Mouse (Mus musculus) layer of hippocampus, adult 18-20 months (tissue): ENCODE measurements around the gene Zfyve28. TPM values are rescaled to one million over a fixed set of nuclear protein-coding genes. Genes with fewer than 3 reads are reported as not detected.

Experiments used
- DNase-seq, 2 experiments: peaks; one replicate each; pipeline ENCODE4 v3.0.0; 2022; ENCODE audit warnings: low spot score in 2 of 2
- total RNA-seq, 2 experiments: library from RNA; stranded (reverse); gene quantifications; 2 replicates each; pipeline ENCODE4 v1.2.3; 2021

Gene Zfyve28
- total RNA-seq, 2 experiments from 2014 or later = 30.8 to 32.0 TPM

DNA sequence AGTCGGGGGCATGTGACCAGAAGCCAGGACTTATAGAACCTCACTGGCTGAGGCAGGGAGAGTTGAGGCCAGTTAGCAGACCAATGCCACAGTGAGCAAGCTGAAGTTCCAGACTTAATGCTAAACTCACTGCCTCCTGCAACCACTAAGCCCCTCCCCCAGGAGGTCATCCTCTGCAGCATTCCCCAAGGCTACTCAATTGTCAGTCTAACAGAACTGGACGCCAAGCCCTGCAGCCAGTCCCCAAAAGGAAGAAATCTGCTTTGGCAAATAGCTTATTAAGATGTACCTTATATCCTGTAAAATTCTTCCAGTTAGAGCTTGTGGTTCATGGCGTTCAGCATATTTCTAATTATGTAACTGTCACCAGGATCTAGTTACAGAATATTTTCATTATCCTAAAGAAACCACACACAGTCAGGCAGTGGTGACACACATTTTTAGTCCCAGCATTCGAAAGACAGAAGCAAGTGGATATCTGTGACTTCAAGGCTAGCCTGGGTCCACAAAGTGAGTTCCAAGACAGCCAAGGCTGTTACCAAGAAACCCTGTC is 35.2 kb downstream of the Zfyve28 start:
- no peak for DNase-seq

- peak in 1 of 2 experiments; percentile 70 for DNase-seq
These were observed 35.8 kb downstream of the Zfyve28 start for GRCm38 (mm10) chr5:34252307-34252966.

DNA sequence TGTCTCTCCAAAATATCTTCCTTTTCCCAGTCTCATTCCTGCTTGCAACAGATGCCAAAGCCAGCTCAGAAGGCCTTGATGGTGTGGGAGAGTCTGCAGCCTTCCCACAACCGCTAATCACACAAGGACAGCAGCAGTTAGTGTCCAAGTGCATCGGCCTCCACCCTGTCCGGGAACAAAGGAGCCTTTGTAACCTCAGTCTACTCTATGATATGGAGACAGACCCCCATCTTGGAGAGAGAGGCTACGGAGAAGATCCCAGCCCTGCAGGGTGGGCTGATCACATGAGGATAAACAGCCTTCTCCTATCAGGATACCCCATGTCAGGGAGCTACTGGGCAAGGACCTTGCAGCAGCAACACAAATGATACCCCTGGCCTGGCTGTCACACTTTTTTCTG is 36.5 kb downstream of the Zfyve28 start:
- DNase-seq = no peak

- DNase-seq = no peak
These were observed 38.2 kb downstream of the Zfyve28 start for GRCm38 (mm10) chr5:34250090-34250489.

GRCm38 (mm10) chr5:34249132-34249531 is 39.1 kb downstream of the Zfyve28 start:
- DNase-seq = no peak

DNA sequence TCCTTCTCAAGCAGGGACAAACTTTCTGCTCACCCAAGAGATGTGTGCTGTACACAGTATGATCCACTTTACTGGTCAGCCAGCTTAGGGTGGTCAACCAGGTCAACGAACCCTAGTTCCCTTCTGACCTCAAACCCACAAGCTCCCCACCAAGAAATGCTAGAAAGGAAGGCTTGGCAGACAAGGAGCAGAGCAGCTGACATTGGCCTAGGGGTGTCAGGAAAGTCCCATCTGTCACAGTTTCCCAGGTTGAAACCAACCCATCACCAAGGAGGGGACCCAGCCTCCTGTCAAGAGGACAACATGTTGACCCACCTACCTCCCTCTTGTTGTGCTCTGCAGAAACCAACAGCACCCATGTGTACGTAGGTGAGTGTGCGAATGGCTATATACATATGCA is 41.8 kb downstream of the Zfyve28 start:
- DNase-seq = no peak

DNA sequence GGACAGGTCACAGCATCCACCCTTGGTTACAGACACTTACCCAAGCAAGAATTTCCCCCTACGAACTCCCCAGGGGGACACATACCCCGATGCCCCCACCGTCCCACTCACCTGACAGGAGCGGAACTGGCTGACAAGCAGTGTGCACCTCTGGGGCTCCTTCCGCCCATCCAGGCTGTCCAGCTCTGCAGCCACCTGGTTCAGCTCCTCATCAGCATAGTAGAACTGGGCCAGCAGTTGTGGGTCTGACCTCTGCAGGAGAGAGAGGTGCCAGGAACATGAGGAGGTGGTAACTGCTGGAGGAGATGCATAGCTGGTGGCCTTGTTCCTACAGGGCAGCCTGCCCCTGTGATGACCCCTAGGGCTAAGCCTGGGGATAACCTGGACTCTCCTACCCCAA is 45.2 kb downstream of the Zfyve28 start:
- no peak for DNase-seq

- peak; percentile 76 to 84 for DNase-seq
These were observed 45.9 kb downstream of the Zfyve28 start for GRCm38 (mm10) chr5:34242224-34242963.

DNA sequence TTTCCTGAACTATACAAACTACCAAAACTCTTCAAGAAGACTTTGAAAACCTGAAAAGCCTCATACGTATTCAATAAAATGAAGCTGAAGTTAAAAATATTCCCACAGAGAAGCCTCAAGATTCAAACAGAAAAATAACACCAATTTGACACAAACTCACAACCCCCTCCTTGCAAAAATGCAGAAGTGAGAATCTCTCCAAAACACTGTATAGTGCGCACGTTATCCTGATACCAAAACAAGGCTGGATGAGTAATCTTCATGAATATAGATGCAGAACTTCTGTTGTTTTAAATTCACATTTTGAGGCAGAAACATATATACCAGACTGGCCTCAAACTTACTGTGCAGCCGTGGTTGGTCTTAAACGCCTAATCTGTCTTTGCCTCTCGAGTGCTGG is 49.8 kb downstream of the Zfyve28 start:
- no peak for DNase-seq

DNA sequence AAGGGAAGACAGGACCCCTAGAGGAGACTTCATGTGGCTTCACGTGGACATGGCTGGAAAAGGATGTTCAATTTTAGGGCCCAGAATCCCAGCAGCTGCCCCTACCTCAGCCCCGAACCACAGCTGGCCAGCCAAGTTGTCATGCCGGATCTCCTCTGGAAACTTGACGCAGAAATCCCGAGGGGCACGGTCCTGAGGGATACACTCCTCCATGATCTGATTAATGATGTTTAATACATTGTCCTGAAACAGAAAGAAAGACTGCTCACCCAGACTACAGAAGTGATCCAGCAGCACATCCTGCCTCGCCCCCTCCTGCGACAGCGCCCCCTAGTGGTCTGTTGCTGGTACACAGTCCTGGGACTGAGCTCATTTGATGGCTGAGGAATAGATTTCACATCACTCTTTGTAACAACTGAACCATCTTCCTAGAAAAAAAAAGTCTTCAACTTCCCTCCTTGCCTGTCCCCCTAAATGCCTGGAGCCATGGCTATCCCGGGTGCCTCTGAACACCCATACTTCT is 52.3 kb downstream of the Zfyve28 start:
- no peak for DNase-seq

GRCm38 (mm10) chr5:34235056-34235455 is 53.2 kb downstream of the Zfyve28 start:
- DNase-seq = no peak

GRCm38 (mm10) chr5:34233221-34233515 is 55.1 kb downstream of the Zfyve28 start:
- DNase-seq = no peak

DNA sequence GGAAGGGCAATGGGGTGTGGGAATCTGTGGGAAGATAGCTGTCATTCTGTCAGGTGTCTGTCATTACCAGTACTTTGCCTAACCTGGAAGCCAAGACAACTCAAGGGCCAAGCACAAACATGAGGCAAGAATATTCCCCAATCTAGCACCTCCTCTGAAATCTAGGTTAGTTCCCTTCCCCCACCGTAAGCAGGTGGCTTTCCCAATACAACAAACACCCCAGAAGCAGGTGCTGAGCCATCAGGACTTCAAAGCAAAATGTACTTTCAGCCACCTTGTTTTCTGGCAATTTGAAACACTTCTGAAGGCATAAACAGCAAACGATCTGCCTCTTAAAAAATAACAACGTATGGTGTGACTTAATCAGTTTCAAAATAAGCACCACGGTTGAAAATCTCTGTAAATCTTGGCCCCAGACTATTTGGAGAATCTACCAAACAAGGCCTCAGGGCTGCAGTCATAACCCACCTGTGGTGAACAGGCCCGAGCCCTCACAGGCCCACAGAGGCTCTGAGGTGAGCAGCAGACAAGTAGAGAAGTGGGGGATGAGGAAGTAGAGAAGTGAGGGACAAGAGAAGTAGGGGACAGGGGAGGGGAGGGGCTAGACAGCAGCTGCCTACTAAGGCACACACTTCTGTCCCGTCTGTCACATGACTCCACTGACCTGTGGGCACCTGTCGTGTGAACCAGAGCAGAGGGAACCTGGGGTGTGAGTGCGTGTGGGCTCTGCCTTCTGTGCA is 55.6 kb downstream of the Zfyve28 start:
- DNase-seq = no peak

GRCm38 (mm10) chr5:34231901-34232300 is 56.3 kb downstream of the Zfyve28 start:
- no peak for DNase-seq

DNA sequence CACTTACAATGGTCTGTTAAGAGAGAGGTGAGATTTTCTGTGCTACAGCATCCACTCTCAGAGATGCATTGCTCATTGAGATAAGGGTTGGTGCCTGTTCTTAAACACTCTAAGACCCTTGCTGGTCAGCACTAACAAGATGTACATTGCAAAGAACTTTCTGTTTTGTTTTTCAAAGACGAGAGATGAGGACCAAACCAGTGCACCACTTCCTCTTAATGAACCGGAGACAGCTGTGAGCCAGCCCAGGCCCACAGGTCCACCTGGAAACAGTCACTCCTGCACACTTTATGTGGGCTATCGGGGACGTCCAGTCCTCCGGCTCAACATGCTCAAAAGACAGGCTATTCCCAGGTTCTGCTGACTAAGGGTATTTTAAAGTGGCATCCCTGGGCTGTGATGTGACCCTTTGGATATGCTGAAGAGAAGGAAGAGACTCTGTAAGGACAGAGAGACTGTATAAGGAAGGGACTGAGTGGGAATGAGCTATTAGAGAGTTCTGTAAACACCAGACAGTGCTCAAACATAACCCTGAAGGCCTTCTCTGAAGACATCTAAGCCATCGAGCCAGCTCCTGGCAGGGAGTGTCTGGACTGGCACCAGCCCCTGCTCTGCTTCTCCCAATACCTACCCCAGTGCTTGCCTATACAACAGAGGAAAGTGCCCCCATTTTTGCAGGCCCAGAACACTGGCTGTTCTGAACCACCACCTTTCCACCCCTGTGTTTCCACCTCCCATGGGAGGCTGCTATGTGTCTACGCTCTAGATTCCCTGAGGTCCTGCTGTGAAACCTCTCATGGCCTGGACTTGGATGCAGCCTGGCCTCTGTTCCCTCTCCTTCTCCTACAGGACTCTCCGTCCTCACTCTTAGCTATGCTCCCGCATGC is 57.4 kb downstream of the Zfyve28 start:
- DNase-seq = no peak

- no peak for DNase-seq
These were observed 58.7 kb downstream of the Zfyve28 start for GRCm38 (mm10) chr5:34229503-34229902.

DNA sequence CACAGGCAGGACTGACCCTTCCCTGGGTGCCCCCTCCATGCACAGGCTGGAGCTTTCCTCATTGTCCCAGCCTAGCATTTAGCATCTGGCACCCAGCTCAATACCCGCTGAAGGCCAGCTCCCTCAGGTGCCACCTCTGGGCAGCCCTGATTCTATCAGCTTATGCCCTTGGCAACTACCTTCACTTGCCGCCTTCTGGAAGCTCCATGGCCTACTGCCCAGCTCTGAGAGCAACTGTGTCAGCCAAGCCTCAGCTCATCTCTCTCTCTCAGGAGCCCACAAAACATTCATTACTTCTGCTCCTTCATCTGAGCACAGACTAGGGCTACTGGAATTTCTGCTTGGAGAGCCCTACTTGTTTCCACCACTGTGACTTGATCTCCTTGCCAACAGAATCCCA is 62.7 kb downstream of the Zfyve28 start:
- DNase-seq = no peak

- peak in 1 of 2 experiments; percentile 31 for DNase-seq
These were observed 63.7 kb downstream of the Zfyve28 start for GRCm38 (mm10) chr5:34224515-34224914.

GRCm38 (mm10) chr5:34220001-34220400 is 68.2 kb downstream of the Zfyve28 start:
- no peak for DNase-seq

GRCm38 (mm10) chr5:34218672-34219071 is 69.6 kb downstream of the Zfyve28 start:
- DNase-seq = no peak

GRCm38 (mm10) chr5:34217756-34218155 is 70.5 kb downstream of the Zfyve28 start:
- no peak for DNase-seq
